Mouse (Mus musculus) liver, postnatal 0 days (tissue): Measurements from ENCODE around the gene Rsph3a.

Experiments used
- CTCF ChIP-seq: sonication (generic); IDR thresholded peaks from 2 replicates; pipeline ENCODE4 v1.5.1; 2016; ENCODE audit warnings: antibody characterized with exemption, low read depth
- EP300 ChIP-seq: IDR thresholded peaks from 2 replicates; pipeline ENCODE4 v1.6.1; 2016; ENCODE audit warnings: antibody characterized with exemption, low read depth, mild to moderate bottlenecking

DNA sequence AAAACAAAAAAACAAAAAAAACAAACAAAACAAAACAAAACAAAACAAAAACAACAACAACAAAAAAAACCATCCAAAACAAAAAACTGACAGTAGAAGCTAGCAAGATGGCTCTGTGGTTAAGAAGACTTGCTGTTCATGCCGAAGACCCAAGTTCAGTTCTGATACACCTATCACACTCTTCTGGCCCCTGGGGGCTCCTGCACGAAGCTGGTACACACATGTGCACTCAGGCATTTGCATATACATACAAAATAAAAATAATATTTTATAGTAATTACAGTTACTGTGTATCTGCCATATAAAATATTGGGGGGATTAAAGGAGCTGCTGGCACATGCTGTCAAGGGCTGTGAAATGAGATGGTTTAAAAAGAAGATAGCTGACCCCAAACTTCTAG, 43.9 kb upstream of the Rsph3a start:
- TF ChIP-seq CTCF (no peak), EP300 (no peak)
